Mouse (Mus musculus): Measurements from ENCODE around the gene Jtb. TPM values are rescaled to one million over a fixed set of nuclear protein-coding genes. Genes with fewer than 3 reads are reported as not detected.

Jtb gene
- 10 to 100 TPM; 61.4 to 73.4 (median 68.5) TPM for polyA plus RNA-seq (2017; shearing (Covaris generic))

DNA sequence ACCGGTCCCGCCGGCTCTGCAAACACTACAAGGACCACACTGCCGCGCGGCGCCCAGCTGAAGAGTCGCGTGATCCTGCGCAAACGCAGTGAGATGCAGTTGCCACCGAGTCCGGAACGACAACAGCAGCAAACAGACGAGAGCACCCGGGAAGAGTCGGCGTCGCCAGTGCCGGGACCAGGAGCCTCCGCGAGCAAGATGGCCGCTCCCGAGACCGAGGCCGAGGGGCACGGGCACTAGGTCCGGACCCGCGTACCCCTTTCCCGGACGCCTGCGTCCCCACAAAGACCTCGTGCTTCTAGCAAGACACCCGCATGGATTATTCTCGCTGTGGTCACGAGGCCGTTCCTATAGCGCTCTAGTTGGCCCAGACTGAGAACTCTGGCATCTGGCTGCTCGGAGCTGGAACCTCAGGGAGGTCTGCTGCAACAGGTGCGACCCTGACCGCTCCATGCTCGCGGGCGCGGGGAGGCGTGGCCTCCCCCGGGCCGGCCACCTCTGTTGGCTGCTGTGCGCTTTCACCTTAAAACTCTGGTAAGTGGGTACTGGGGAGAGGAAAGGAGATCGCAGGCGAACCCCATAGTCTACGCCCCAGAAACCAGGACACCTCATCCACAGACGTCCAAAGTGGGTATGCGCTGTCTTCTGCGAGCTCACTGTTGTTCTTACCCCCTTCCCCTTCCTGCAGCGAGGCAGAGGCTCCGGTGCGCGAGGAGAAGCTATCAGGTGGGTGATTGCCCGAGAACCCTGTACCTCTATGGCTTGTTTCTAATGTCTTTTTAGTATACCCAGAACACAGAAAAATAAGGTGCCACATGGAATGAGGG is at the start of gene Jtb:
Gene Jtb (plus strand): TSS at position 91 of the 827 bp plus-strand sequence.
- ATAC-seq: peak; percentile 98

DNA sequence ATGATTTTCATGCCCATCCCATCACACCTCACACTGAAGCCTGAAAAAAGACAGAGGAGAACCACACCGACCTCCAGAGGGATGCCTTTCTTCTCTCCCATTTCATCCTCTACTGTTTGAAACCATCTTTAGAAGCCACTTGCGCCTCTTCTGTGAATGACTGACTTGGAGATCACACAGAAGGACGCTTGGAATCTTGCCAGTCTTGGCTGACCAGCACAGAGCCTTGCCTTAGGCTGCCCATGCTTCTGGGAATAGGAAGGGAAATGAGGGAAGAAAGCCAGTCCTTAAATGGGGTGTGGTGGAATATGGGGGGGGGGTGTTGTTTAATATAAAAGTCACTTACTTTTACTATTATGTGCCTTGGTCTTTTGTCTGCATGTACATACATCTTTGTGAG is 47.8 kb upstream of the Jtb start:
- ATAC-seq: no peak

DNA sequence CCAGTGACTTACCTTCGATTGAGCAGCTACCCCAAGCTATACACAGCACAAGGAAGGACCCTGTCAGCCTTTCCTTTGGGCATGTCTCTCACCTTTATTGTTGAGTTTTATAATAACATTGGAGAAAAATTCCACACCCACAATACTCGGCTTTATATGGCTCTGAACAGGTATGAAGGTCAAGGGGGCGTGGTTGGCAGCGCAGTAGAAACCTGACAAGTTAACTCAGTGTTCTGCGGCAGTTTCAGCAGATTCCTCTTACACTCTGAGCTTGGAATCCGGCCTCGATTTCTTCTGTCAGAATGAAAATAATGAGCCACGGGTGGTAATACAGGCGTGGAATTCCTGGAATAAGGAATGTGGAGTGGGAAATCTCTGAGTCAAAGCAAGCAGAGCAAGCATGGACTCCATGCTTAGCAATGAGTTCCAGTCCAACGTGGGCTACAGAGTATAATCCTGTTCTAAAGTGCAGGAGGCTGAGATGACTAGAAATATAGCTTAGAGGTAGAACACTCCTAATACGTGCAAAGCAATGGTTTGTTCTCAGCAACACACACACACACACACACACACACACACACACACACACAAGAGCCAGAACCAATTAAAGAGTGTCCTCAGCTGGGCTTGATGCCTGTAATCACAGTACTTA is 40.4 kb upstream of the Jtb start:
- ATAC-seq: no peak

DNA sequence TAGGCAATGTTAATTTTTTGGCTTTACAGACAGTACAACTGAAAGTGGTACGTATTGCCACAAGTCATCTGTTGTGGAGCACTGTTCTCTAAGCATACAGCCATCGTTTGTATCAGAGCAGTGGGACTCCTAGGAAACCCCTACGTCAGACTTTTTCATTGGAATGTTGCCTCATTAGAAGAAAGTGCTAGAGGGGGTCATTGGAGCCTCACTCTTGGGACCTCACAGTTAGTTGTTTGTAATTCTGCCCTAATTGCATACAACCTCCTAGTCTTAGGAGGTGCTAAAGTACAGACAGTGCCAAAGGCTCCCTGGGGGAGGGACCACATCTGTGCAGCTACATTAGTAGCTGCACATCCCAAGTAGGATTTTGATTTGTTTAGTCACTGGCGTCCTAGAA is 36.6 kb upstream of the Jtb start:
- ATAC-seq: no peak

DNA sequence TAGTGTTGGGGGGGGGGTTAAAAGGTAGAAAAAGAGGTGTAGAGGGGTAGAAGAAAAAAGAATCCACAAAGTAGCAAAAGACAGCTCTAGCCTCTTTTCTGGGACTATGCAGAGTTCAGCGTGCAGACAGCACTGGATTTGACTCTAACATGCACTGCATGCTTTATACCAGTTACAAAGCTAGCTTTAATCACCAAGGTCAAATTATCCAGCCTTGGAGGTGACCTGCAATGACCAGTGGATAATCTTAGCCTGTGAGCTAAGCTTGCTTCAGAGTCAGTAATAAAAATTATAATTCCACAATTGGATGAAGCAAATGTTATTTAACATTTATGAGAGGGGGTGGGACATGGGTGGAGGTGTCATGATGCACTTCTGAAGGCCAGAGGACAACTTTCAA is 35.8 kb upstream of the Jtb start:
- ATAC-seq: no peak

DNA sequence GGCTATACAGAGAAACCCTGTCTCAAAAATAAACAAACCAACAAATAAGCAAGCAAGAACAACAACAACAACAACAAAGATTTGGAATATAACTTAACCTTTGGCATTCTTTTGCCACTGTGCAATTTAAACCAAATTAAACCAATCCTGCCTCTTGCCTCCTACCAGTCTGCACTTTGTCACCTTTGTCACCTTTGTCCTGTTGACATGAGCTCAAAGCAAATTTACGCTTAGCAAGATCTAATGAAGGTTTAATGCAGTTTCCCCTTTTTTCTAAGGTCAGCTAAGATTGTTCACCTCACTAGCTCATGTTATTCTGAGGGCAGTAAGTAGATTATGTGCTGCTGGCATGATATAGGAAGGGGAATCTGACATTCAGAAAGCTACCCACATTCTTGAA is 33.8 kb upstream of the Jtb start:
- ATAC-seq: no peak

DNA sequence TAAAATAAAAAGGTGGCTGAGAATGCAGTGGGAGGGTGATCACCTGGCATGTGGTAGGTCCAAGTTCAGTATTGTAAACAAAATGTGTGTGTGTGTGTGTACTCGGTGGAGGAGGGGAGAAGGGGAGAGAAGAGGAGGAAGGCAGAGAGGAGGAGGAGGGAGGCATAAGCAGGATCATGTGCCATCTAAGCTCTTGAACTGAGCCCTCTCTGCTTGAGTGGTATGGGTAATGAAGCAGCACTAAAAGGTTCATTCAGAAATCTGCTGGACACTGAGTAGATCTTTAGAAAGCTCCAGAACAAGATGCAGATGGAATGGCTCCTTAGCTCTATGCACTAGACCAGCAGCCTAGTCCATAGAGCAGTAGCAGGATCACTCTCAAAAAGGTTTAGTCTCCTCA is 28.5 kb upstream of the Jtb start:
- ATAC-seq: no peak

DNA sequence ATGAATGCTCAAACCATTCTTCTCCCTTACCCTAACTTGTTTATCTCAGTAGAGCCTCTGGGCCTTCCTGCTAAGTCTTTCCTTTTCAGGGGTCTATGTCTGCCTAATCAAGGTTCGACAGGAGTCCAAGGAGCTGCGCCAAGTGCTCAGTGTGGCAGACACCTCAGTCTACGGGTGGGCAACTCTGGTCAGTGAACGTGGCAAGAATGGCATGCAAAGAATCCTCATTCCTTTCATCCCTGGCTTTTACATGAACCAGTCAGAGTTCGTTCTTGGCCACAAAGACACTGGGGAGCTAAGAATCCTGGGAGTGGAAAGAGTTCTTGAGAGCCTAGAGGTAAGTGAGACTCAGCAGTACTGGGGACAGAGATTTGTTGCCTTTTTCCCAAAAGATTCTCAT is 27.8 kb upstream of the Jtb start:
- no peak for ATAC-seq

DNA sequence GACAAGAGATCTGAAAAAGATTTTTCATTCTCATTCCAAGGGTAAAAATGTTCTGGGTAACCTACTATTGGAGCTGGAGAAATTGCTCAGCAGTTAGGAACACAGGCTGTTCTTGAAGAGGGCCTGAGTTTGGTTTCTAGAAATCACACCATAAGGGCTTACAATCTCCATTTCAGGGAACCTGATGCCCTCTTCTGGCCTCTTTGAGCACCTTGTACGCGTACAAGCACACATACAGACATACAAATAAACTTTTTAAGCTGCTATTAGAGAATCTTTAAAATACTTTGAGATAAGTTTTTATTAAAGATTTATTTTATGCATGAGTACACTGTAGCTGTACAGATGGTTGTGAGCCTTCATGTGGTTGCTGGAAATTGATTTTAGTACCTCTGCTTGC is 26.8 kb upstream of the Jtb start:
- ATAC-seq: no peak

DNA sequence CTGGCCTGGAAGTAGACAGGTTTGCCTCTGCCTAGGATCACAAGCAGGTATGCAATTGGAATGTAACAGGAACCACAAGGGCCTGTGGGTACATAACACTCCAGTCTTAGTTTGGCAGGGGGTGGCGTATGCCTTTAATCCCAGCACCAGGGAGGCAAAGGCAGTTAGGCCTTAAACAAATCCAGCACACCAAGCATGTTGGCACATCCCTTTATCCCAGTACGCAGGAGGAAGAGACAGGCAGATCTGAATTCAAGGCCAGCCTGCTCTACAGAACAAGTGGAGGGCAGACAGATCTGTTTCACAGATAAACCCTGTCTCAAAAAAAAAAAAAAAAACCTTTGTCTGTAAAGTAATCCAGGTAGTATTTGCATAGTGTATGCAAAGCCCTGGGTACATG is 22.7 kb upstream of the Jtb start:
- no peak for ATAC-seq

DNA sequence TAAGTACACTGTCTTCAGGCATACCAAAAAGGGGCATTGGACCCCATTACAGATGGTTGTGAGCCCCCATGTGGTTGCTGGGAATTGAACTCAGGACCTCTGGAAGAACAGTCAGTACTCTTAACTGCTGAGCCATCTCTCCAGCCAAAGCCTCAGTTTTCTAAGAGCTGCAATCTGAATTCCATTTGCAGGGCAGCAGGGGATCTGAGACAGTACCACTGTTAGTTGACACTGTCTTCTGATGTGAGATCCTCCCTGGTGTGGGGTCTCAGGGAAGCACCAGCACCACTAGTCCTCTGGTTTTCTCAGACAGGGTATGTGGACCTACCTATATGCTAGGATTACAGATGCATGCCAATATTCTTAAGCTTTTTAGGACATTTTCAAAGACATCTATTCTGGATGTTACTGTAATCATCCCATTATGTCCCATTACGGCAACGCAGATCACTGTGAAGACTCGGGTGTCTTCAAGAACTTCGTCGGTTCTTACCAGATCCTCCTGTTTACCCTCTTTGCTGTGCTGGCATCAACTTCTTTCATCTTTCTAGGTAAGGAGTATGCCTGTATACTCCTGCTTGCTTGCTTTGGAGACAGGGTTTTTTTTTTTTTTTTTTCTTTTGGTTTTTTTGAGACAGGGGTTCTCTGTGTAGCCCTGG is 21.4 kb upstream of the Jtb start:
- no peak for ATAC-seq

DNA sequence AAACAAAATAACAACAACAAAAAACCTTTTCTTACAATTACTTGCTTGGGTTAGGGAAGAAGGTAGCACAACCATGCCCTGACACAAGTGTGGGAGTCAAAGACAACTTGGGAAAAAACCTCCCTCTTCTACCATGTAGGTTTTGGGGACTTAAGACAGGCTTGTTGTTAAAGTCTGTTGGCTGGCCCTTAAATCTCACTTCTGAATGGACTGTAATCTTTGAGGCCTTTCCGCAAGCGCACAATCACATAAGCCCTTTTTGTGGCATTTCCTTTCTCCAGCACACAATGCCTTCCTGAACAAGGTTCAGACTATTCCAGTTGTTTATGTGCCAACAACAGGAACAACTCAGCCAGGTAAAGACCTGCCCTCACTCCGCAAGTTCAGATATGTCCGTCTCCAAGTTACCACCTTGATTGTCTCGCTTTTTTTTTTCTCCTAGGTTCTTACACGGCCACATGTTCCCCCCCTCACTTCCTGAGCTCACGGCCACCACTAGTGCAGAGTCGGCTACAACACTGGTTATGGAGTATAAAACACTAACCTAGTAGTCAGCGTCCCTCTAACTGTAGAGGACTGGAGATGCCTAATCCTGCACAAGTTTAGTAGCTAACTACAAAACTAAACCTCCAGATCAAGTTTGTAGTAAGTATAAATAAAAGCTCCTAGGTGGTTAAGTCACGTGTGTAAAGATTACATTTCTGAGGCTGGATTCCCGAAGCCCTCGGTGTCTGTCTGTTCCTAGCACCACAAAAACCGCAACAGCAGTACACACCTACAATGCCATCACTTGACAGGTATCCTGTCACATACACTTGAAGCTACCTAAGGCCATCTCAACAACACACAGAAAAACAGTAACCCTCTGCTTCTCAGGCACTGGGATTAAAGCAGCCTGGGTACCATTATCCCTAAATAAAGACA is 19.7 kb upstream of the Jtb start:
- ATAC-seq: no peak

DNA sequence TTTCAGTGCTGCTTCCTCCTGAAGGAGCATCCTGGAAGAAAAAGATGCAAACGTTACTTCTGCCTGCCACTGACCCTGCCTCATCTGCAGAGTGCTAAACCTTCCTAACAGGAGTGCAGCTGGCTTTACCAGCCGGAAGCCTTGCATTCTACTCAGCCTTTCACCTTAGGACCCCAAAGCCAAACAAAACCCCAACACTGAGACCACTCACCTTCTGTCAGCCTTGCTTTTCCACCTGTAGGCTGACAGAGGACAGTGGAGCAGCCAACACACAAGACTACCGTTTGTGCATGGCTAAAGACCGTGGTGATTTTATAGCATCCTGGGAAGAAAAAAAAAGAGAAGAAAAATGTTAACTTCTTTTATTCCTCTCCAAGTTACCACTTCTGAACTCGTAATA is 18.7 kb upstream of the Jtb start:
- ATAC-seq: no peak

DNA sequence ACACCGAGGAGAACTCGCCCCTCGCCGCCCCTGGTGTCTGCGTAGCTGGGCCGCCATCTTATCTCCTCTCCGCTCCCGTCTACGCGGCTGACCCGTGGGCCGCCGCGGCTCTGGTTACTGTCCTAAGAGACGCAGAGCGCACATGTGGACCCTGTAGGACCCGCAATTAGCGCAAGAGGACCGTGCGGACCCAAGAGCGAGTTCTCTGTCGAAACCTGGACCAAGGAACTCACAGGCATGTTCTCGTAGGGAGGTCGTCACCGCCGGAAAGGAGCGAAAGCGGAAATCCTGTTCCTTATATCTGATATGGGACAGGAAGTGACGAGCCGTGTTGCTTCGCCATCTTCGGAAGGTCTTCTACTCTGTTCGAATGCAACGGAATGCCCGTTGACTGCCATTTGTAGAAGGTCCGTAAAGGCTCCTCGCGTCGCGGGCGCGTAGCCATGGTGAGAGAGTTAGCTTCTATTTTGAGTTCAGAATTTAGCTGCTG is 18.0 kb upstream of the Jtb start, which contains the start of the genes Rps27 and Rab13:
Gene Rps27 (minus strand): TSS at position 275 of the 490 bp plus-strand sequence.
Gene Rab13 (plus strand): TSS at position 319 of the 490 bp plus-strand sequence.
- peak; percentile 96 for ATAC-seq

DNA sequence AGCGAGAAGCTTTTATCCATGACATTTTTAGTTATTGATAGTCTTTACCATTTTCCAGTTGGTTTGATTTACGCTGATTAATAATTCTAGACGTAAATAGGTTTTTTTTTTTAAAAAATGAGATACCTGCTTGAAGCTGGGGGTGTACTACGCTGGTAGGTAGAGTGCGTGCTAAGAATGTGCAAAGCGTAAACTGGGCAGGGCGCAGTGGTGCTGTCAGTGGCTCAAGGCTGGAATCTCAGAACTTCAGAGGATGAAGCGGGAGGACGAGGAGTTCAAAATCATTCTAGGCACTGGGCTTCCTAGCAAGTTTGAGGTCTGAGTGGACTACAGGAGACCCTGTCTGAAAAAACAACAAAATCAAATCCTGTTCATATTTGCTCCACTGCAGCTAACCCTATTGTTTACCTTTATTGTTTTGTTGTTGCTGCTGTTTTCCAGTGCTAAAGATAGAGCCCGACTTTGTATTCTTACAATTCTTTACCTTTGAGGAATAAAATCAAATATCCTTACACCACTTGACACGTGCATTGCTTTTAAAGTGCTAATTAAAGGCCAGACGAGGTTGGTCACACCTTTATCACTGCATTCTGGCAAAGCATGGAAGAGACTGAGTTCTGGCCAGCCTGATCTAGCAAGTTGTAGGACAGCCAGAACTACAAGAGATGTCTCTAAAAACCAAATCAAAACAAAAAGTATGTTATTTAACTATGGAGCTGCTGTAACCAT is 17.3 kb upstream of the Jtb start:
- no peak for ATAC-seq

DNA sequence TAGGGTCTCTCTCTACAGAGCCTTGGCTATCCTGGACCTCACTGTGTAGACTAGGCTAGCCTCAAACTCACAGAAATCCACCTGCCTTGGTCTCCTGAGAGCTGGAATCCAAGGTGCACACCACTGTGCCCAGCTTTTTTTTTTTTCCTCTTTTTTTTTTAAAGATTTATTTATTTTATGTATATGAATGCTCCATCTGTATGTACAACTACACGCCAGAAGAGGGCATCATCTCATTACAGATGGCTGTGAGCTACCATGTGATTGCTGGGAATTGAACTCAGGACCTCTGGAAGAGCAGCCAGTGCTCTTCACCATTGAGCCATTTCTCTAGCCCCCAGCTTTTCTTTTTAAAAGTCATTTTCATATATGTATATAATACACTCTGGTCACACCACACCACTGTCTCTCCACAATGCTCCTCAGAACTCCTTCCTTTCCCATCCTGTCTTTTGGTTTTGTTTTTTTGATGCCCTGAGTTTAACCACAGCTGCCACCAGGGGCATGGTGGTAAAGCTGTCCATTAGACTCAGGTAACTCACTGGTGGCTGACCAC is 15.5 kb upstream of the Jtb start:
- ATAC-seq: no peak

DNA sequence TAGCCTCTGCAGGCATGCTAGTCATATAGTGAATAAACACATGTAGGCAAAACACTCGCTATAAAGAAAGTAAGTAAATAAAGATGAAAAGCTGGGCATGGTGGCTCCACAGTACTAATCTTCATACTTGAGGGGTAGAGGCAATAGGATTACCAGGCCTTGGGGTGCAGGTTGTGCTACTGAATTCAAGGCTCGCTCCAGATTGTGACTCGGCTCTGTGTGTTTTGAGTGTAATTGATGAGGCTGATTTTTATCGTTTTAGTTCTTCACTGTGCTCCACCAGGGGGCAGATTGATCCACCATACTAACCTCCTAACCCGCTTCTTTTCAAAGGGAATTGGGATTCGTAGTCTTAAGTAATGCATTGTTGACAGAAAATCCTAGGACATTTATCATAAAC is 11.3 kb upstream of the Jtb start:
- peak; percentile 77 for ATAC-seq

DNA sequence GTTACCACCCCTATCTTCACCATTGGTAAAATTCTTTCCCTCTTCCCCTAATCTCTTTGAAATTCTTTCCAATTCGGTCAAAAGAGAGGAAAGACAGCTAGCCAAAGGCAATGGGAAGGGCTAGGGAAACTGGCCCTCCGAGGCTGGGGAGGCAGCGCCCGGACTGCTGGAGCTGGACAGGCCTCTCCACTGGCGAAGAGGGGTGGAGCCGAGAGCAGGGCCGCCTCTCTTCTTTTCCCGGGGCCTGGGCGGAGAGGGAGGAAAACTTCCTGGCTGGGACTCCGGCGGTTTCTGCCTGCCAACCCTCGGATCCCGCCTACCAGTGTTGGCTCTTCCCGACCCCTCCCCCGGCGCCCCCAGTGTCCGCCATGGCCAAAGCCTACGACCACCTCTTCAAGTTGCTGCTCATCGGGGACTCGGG is 10.9 kb upstream of the Jtb start:
- no peak for ATAC-seq

DNA sequence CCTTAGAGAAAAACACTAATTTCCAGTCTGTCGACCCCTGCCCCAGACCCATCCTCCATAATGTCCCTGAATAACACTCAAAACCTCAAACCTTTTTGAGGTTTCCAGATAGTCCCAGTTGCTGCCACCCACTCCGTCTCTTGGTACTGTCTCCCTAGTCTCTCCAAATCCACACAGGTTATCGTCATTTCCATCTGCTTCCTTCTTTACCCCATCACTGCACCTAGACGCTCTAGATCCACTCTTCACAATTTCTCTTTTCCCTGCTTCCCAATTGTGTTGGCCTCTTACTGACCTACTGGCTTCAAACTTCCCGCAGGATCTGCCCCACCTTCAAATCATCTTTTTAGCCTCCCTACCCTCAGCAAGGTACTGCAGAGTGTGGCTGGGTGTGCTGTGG is 10.3 kb upstream of the Jtb start:
- ATAC-seq: no peak

DNA sequence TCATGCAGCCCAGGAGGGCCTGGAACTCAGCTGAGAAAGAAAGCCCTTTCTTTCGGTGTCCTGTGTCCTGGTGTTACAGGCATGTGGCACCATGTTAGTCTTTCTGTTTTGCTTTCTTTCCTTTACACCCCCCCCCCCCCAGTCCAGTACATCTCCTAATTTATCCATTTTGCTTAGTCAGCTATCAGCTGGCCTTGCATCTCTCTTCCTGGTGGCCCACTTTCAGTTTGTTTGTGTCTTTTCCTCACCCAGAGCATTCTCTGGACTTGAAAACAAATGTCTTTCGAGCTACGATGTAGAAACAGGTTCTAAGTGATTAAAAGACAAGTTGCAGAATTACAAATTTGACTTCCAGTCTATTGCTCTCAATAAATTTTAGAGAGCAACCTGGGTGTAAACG is 8.9 kb upstream of the Jtb start:
- no peak for ATAC-seq

DNA sequence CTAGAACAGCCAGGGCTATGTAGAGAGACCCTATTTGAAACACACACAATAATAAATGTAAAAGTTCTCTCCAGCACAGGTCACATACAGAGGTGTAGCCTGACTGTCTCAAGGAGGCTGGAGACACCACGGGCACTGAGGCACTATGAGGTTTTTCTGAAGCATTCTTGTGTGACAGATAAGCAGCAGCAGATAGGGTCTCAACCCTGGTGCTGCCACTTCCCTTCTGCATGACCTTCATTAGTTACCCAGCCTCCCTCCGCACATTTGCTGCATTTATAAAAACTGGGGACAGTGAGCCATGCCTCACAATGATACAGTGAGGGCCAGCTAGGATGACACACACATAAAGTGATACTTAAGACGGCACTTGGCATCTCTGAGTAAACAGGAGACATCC is 8.5 kb upstream of the Jtb start:
- no peak for ATAC-seq

Measured in inflammation-experienced regulatory T-cells, adult 6 months (primary cell).